Mouse (Mus musculus): ENCODE results near the gene Gm6370. TPM values are rescaled to one million over a fixed set of nuclear protein-coding genes. Genes with fewer than 3 reads are reported as not detected.

Gene Gm6370
- total RNA-seq, 2 experiments from 2014 or later: not detected

Other genes starting within 250 kb of the Gm6370 start
- 10 to 100 TPM; 82.5 to 90.7 TPM for gene Wasf3, start 106.4 kb upstream of the Gm6370 start, total RNA-seq (2021)
- gene Gm6408, start 9.4 kb upstream of the Gm6370 start, total RNA-seq (2021): not detected
- not detected for gene 4930449I24Rik, start 11.0 kb downstream of the Gm6370 start, total RNA-seq (2021)
- gene Gm3402, start 22.8 kb downstream of the Gm6370 start, total RNA-seq (2021): not detected
- gene Gm3404, start 34.4 kb downstream of the Gm6370 start, total RNA-seq (2021): not detected
- not detected for gene Gm3409, start 46.3 kb downstream of the Gm6370 start, total RNA-seq (2021)
- gene Gm3415, start 64.8 kb downstream of the Gm6370 start, total RNA-seq (2021): not detected
- 10 to 100 TPM; 41.5 to 50.8 TPM for gene Gpr12, start 93.9 kb downstream of the Gm6370 start, total RNA-seq (2021)

Data from left cerebral cortex, postnatal 14 days (tissue).